Mouse (Mus musculus): ENCODE results near the gene Fndc3b.

DNA sequence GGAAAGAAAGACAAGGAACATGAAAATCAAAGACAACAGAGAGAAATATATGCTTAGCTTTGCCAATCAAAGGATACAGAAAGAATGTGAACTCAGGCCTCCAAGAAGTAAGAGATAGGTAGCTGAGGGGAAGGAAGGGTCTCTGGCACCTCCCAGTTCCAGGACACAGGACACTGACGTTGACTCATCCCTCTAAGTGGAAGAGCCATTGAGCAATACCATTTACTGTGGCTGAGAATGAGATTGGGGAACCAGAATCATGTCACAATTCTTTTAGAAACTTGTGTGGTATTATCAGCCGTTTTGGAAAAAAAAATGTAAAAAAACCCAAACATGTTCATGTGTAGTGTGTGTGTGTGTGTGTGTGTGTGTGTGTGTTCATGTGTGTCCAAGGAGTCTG, 31.0 kb upstream of the Fndc3b start:
- TF ChIP-seq TAL1 (IDR thresholded peaks at IDR 0.05; ENCODE audit: low read length), result no peak
- no peak for TF ChIP-seq GATA1 (IDR thresholded peaks at IDR 0.05; ENCODE audit: low read length)
